Mouse (Mus musculus) forebrain, embryonic 11.5 days (tissue): ENCODE measurements around the gene Evi5l. TPM values are rescaled to one million over a fixed set of nuclear protein-coding genes. Genes with fewer than 3 reads are reported as not detected.
"Not testable (repeated sequence)": the region's sequence is repeated elsewhere in the genome, so short reads cannot be mapped to it uniquely, and the experiment has no call there.

Experiments used
- ATAC-seq: fragments of 200-750 bp; cut with Nextera tagmentation; replicated peaks from 2 replicates; pipeline ENCODE4 v1.8.0; 2017; ENCODE audit warnings: moderate TSS enrichment; ENCODE audit not compliant: low FRiP score
- DNase-seq: peaks from one replicate; pipeline ENCODE4 v3.0.0-alpha.2; 2017; ENCODE audit warnings: low spot score
- H3K27ac ChIP-seq: fragments of 300-500 bp; sonication (generic); 2 replicates; pipeline ENCODE4 v1.5.1; 2014; ENCODE audit warnings: low read depth, low read length
- H3K27me3 ChIP-seq: fragments of 300-500 bp; sonication (generic); 2 replicates; pipeline ENCODE4 v1.6.1; 2014; ENCODE audit warnings: mild to moderate bottlenecking, low read length, mixed read lengths; ENCODE audit not compliant: control insufficient read depth, insufficient read depth
- H3K36me3 ChIP-seq: fragments of 300-500 bp; sonication (generic); 2 replicates; pipeline ENCODE4 v1.6.1; 2014; ENCODE audit warnings: mild to moderate bottlenecking, low read length, moderate library complexity, mixed read lengths; ENCODE audit not compliant: control insufficient read depth, insufficient read depth
- H3K4me1 ChIP-seq: fragments of 300-500 bp; sonication (generic); replicated peaks from 2 replicates; pipeline ENCODE4 v1.6.1; 2014; ENCODE audit warnings: low read length, mixed read lengths; ENCODE audit not compliant: control insufficient read depth, insufficient read depth
- H3K4me2 ChIP-seq: fragments of 300-500 bp; sonication (generic); 2 replicates; pipeline ENCODE4 v1.6.1; 2014; ENCODE audit warnings: low read depth, mild to moderate bottlenecking, low read length, moderate library complexity, mixed read lengths; ENCODE audit not compliant: severe bottlenecking
- H3K4me3 ChIP-seq: fragments of 300-500 bp; sonication (generic); 2 replicates; pipeline ENCODE4 v1.5.1; 2014; ENCODE audit warnings: low read depth, low read length
- H3K9ac ChIP-seq: fragments of 300-500 bp; sonication (generic); 2 replicates; pipeline ENCODE4 v1.6.1; 2014; ENCODE audit warnings: low read length
- H3K9me3 ChIP-seq: fragments of 300-500 bp; sonication (generic); 2 replicates; pipeline ENCODE4 v1.6.1; 2016; ENCODE audit warnings: low read length, mixed read lengths; ENCODE audit not compliant: control insufficient read depth
- WGBS: fragments of 180-500 bp; shearing (Covaris S2); extraction: QIAGEN DNeasy Blood & Tissue Kit; methylation state at CpG from one replicate; pipeline ENCODE4 v1.1.7; 2014; 5-methylcytosine and 5-hydroxymethylcytosine counted together
- polyA plus RNA-seq: library from polyadenylated mRNA; unstranded; fragments of >200 nt; fragmentation: Nextera tagmentation; extraction: Ambion mirVana; gene quantifications from 2 replicates; pipeline ENCODE4 v1.2.1, GENCODE M21; 2014

The Evi5l gene
- polyA plus RNA-seq, 1 experiment from 2014 or later = 32.6 TPM

DNA sequence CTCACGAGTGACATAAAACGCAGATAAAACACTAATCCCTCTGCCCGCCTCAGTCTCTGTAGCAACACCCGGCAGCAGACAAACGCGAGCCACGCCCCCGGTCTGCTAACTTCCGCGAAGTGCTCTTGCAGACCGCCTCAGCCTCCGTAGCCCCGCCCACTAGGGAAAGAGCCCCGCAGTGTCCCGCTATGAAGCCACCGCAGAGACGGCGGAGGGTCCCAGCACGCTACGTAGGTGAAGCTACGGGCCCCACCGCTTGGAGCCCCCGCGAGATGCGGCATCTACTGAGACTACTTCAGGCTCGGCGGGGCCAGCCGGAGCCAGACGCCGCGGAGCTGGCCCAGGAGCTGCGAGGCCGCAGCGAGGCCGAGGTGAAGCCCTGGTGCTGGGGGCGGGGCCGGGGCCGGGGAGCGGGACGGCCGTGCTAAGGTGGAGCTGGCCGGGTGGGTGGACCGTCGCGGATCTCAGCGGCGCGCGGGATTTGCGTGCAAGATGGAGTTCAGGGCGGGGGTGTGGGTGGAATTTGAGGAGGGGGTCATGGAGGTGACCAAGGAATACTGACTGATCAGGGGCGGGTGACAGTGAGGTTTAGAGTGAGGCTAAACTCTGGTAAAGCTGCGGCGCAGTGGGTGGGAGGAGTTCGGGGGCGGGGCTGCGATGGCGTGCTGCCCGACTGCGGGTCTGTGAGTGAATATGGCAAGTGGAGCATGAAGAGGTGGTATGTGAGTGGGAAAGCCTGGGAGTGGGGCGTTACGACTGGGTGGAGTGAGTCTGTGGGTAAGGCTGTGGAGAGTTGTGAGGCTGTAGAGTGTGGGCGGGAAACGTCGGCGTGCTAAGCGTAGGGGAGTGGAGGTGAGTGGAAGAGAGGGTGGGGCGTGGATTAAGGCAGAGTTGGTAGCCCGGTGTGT lies 86.8 kb downstream of the Evi5l start, which contains the start of gene Snapc2:
Snapc2 (plus strand) TSS at position 147 of the 908 bp plus-strand sequence.
- peak within 1 kb of the TSS; percentile 74 for H3K4me2 ChIP-seq
- H3K36me3 ChIP-seq = peaks cover 4% of the 10 kb centered on the region; the same call in 1 of the 2 replicates
- no peaks in the 10 kb centered on the region; the same call in 1 of the 2 replicates for H3K27me3 ChIP-seq
- peak within 1 kb of the TSS; percentile 84 for H3K9ac ChIP-seq
- DNase-seq (peak; percentile 96), ATAC-seq (peak; percentile 90)
- H3K9me3 ChIP-seq = no peaks in the 10 kb centered on the region
- H3K27ac ChIP-seq = peak within 1 kb of the TSS; percentile 90
- WGBS = under 1% methylated on average over 69 of the region's 69 CpGs
- H3K4me1 ChIP-seq = peaks cover 22% of the 10 kb centered on the region
- H3K4me3 ChIP-seq = peak within 1 kb of the TSS; percentile 77

GRCm38 (mm10) chr8:4254001-4254400 lies 87.6 kb downstream of the Evi5l start:
- Histone ChIP-seq H3K4me2 (peak overlapping the region; percentile 74), H3K4me3 (peak overlapping the region; percentile 77), H3K27ac (no peak overlapping the region), H3K9ac (no peak overlapping the region; the same call in 1 of the 2 replicates), H3K9me3 (no peaks in the 10 kb centered on the region), H3K27me3 (no peaks in the 10 kb centered on the region; the same call in 1 of the 2 replicates), H3K4me1 (peaks cover 21% of the 10 kb centered on the region), H3K36me3 (peaks cover 4% of the 10 kb centered on the region; the same call in 1 of the 2 replicates)
- no peak for ATAC-seq
- DNase-seq = no peak
- WGBS = 65% methylated on average over 6 of the region's 6 CpGs

GRCm38 (mm10) chr8:4255471-4255870 lies 89.1 kb downstream of the Evi5l start:
- not testable (repeated sequence) for H3K9me3 ChIP-seq, H3K4me2 ChIP-seq, H3K27me3 ChIP-seq, H3K9ac ChIP-seq, ATAC-seq, H3K4me3 ChIP-seq, DNase-seq, H3K36me3 ChIP-seq, H3K27ac ChIP-seq
- H3K4me1 ChIP-seq = peaks cover 26% of the 10 kb centered on the region
- WGBS = 89% methylated on average over 7 of the region's 7 CpGs

DNA sequence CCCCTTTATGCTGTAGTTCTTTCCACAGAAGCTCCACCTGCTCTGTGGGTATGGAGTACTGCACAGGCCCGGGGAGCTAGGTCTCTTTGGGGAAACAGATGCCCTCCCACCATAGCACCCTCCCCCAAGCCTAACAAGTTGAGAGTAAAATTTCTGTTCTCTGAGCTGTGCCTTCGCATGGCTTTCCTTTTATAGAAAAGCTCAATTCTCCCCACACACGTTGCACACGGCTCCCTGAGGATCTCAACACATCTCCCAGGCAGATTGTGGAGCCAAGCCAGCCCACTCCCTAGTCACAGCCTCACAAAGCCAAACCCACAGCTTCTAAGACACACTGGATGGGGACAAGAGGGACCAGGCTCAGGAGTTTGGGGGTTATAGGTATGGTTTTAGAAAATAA lies 90.5 kb downstream of the Evi5l start:
- H3K27ac ChIP-seq = no peak overlapping the region
- DNase-seq = no peak
- no peak overlapping the region; the same call in 1 of the 2 replicates for H3K9ac ChIP-seq
- peaks cover 4% of the 10 kb centered on the region; the same call in 1 of the 2 replicates for H3K36me3 ChIP-seq
- H3K4me1 ChIP-seq = peaks cover 24% of the 10 kb centered on the region
- no peak for ATAC-seq
- H3K4me2 ChIP-seq = no peak overlapping the region
- no peak overlapping the region for H3K4me3 ChIP-seq
- H3K27me3 ChIP-seq = no peaks in the 10 kb centered on the region
- no peaks in the 10 kb centered on the region for H3K9me3 ChIP-seq
- 68% methylated on average over 4 of the region's 4 CpGs for WGBS

GRCm38 (mm10) chr8:4257350-4257749 lies 91.0 kb downstream of the Evi5l start:
- Histone ChIP-seq H3K9me3 (no peaks in the 10 kb centered on the region), H3K27me3 (no peaks in the 10 kb centered on the region), H3K9ac (peak overlapping the region; percentile 86), H3K27ac (no peak overlapping the region), H3K36me3 (peaks cover 4% of the 10 kb centered on the region; the same call in 1 of the 2 replicates), H3K4me3 (peak overlapping the region; percentile 82; the same call in 1 of the 2 replicates), H3K4me2 (peak overlapping the region; percentile 85), H3K4me1 (peaks cover 23% of the 10 kb centered on the region)
- DNase-seq = no peak
- ATAC-seq = no peak
- WGBS = 80% methylated on average over 4 of the region's 4 CpGs

DNA sequence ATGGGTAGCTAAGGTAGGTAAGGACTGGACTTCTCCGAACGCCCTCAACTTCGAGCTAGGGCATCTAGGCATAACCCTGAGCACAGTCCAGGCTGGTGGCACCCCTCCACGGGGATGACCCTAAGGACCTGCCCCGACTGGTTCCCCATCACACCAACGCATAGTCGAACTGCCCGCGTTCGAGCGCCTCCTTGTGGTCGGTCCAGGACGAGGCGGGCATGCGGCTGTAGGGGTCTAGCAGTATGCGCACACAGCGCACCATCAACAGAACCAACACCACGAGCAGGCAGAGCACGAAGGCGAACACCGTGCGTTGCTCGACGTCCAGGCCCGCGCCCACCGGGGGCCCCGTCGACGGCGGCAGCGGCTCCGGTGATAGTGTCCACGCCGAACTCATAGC lies 91.9 kb downstream of the Evi5l start:
- Histone ChIP-seq H3K27me3 (no peaks in the 10 kb centered on the region), H3K9ac (peak overlapping the region; percentile 86), H3K36me3 (peaks cover 4% of the 10 kb centered on the region; the same call in 1 of the 2 replicates), H3K4me1 (peaks cover 21% of the 10 kb centered on the region), H3K4me3 (peak overlapping the region; percentile 82), H3K9me3 (no peaks in the 10 kb centered on the region), H3K4me2 (peak overlapping the region; percentile 85), H3K27ac (peak overlapping the region; percentile 96)
- DNase-seq (peak; percentile 95), ATAC-seq (peak; percentile 72)
- 2% methylated on average over 35 of the region's 35 CpGs for WGBS

DNA sequence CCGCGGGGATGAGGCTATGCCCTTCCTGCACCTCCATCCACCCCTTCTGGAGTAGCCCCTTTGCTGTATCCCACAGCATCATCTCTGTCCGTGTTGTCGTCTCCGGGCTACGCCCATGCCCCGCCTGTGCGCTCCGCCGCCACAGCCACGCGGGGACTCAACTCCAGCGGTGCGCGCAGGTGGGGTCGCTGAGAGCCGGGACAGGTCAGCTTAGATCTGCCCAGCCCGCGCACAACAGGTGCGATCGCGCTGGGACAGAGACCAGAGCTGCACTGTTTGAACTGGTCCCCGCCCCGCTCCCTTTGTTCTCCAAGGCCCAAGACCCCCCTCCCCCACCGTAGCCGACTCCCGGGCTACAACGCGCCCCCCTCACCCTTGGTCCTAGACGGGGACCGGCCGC lies 92.3 kb downstream of the Evi5l start:
- ATAC-seq = peak; percentile 81
- no peak for DNase-seq
- H3K4me2 ChIP-seq = peak overlapping the region; percentile 85
- WGBS = under 1% methylated on average over 32 of the region's 32 CpGs
- H3K9ac ChIP-seq = peak overlapping the region; percentile 86
- peak overlapping the region; percentile 96 for H3K27ac ChIP-seq
- no peaks in the 10 kb centered on the region for H3K9me3 ChIP-seq
- H3K27me3 ChIP-seq = no peaks in the 10 kb centered on the region
- H3K4me1 ChIP-seq = peaks cover 21% of the 10 kb centered on the region
- peaks cover 4% of the 10 kb centered on the region; the same call in 1 of the 2 replicates for H3K36me3 ChIP-seq
- peak overlapping the region; percentile 82 for H3K4me3 ChIP-seq

DNA sequence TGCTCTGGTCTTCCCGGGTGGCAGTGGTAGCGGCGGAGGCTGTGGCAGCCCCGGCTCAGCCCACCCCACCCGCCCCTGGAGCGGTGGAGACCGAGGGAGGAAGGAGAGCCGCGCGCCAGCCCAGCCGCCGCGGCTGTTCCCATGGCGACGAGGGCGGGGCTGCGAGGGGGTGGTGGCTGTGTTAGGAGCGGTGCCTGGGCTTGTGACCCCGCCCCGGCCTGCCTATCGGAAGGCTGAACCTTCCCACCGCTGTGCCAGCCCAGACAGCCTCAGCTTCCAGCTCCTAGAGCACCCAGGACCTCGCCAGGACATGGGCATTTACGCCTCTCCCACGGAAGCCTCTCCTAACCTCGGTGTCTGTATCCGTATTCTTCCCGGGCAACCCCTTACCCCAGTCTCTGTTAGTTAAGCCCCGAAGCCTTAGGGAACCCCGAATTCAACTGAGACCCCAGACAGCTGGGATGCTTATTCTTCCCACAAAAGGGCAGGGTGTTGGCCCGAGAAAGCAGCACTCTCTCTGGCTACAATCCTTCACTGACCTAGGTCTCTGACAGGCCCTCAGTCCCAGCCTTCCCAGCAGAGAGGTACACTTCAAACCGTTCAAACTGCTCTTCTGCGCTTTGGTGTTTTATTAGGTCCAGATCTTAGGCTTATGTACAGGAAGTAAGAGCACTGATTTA lies 92.9 kb downstream of the Evi5l start, which contains the start of gene Ctxn1:
Ctxn1 (minus strand) TSS at position 150 of the 680 bp plus-strand sequence.
- 7% methylated on average over 32 of the region's 33 CpGs for WGBS
- DNase-seq = peak; percentile 98
- Histone ChIP-seq H3K27ac (peak within 1 kb of the TSS; percentile 96), H3K27me3 (no peaks in the 10 kb centered on the region), H3K36me3 (peaks cover 4% of the 10 kb centered on the region; the same call in 1 of the 2 replicates), H3K4me3 (peak within 1 kb of the TSS; percentile 82), H3K4me2 (peak within 1 kb of the TSS; percentile 85), H3K9me3 (no peaks in the 10 kb centered on the region), H3K4me1 (peaks cover 21% of the 10 kb centered on the region), H3K9ac (peak within 1 kb of the TSS; percentile 86)
- peak; percentile 92 for ATAC-seq
